In genomic region chr2:68214400-68214799, GRCm38 (mm10) we compare ENCODE assay signal across 27 mouse cellular contexts.
DNase-seq lines count a peak whose midpoint lies in the region; ATAC-seq lines count a peak whose summit lies in the region.
"Had no signal": no experiment of that assay in that cellular context is flagged by ENCODE, and none has a peak within 500 bp of the region (broad histone marks: within the 10 kb centered on the region; RNA-seq: fewer than 3 reads in every experiment).

No protein-coding gene starts in this region.

- H3K36me3 ChIP-seq in heart, embryonic 10.5 days: peaks cover 7% of the 10 kb centered on the region
- H3K36me3 ChIP-seq in heart, embryonic 15.5 days: 0 out of 2 replicates have a peak, but pooled peaks cover 5% of the 10 kb centered on the region
- H3K36me3 ChIP-seq: embryonic facial prominence, embryonic 12.5 days; G1E; liver, embryonic 15.5 days had no signal

- H3K27ac ChIP-seq in heart, embryonic 10.5 days: peak overlapping the region; percentile 68
- H3K27ac ChIP-seq in heart, embryonic 15.5 days: peak overlapping the region; percentile 66
- H3K27ac ChIP-seq: embryonic facial prominence, embryonic 12.5 days; forebrain, embryonic 15.5 days; kidney, embryonic 15.5 days; limb, embryonic 12.5 days; liver, embryonic 15.5 days had no signal

- no peak overlapping the region for H3K4me2 ChIP-seq in heart, embryonic 15.5 days
- H3K4me2 ChIP-seq: embryonic facial prominence, embryonic 12.5 days; forebrain, embryonic 15.5 days; kidney, embryonic 15.5 days; limb, embryonic 12.5 days; liver, embryonic 15.5 days; lung, embryonic 14.5 days; midbrain, embryonic 11.5 days had no signal

- no peak overlapping the region for H3K9ac ChIP-seq in heart, embryonic 15.5 days
- H3K9ac ChIP-seq: embryonic facial prominence, embryonic 12.5 days; forebrain, embryonic 15.5 days; kidney, embryonic 15.5 days; limb, embryonic 12.5 days; liver, embryonic 15.5 days; lung, embryonic 14.5 days had no signal

- no peak for ATAC-seq in heart, embryonic 15.5 days (replicated peaks; ENCODE audit: insufficient number of reproducible peaks, insufficient read depth, low FRiP score, low read depth)
- ATAC-seq in common myeloid progenitor, adult 5-6 weeks (replicated peaks; ENCODE audit: low read depth, poor library complexity, severe bottlenecking): peak; percentile 83
- peak; percentile 76 for ATAC-seq in neutrophil, adult 5-6 weeks (ENCODE audit: extremely low read depth, insufficient number of reproducible peaks, low FRiP score, poor library complexity, severe bottlenecking)
- ATAC-seq: forebrain, embryonic 15.5 days; hindbrain, embryonic 16.5 days; midbrain, embryonic 16.5 days had no signal

- intact Hi-C loops in heart, postnatal 10 days (cut with DNase I): no loop called here
- intact Hi-C loops in heart, postnatal 14 days (cut with DNase I): no loop called here

- no peaks in the 10 kb centered on the region for H3K9me3 ChIP-seq in heart, embryonic 10.5 days
- no peaks in the 10 kb centered on the region for H3K9me3 ChIP-seq in heart, embryonic 15.5 days (replicated peaks)
- H3K9me3 ChIP-seq: embryonic facial prominence, embryonic 12.5 days; forebrain, embryonic 15.5 days; kidney, embryonic 15.5 days; limb, embryonic 12.5 days; liver, embryonic 15.5 days had no signal

- no peaks in the 10 kb centered on the region for H3K27me3 ChIP-seq in heart, embryonic 10.5 days (ENCODE audit: insufficient read depth, poor library complexity, severe bottlenecking)
- H3K27me3 ChIP-seq in heart, embryonic 15.5 days: no peaks in the 10 kb centered on the region
- H3K27me3 ChIP-seq: embryonic facial prominence, embryonic 12.5 days; forebrain, embryonic 15.5 days; kidney, embryonic 15.5 days; limb, embryonic 12.5 days; liver, embryonic 15.5 days had no signal

- DNase-seq in heart, embryonic 10.5 days (ENCODE audit: low spot score): no peak
- no peak for DNase-seq in heart, postnatal 10 days
- DNase-seq in heart, postnatal 14 days: no peak
- DNase-seq in embryo, embryonic 10.5 days (ENCODE audit: low spot score): no peak
- DNase-seq: adrenal gland, postnatal 14 days; cerebellum, adult 2 months; cerebellum, postnatal 14 days; embryo, embryonic 11 days; gastrocnemius, postnatal 25 days; kidney, adult 18-20 months; kidney, postnatal 25 days; lung, embryonic 14.5 days; lung, postnatal 14 days; right cerebral cortex, postnatal 14 days; thymus, postnatal 4 days had no signal

- H3K4me3 ChIP-seq in heart, embryonic 10.5 days: no peak overlapping the region
- no peak overlapping the region for H3K4me3 ChIP-seq in heart, embryonic 15.5 days
- H3K4me3 ChIP-seq: embryonic facial prominence, embryonic 12.5 days; forebrain, embryonic 15.5 days; kidney, embryonic 15.5 days; limb, embryonic 12.5 days; liver, embryonic 15.5 days had no signal

- WGBS in heart, embryonic 10.5 days: 57% methylated on average over 6 of the region's 6 CpGs
- WGBS in heart, embryonic 15.5 days: 68% methylated on average over 6 of the region's 6 CpGs

- H3K4me1 ChIP-seq in heart, embryonic 10.5 days: peaks cover 47% of the 10 kb centered on the region
- peaks cover 41% of the 10 kb centered on the region for H3K4me1 ChIP-seq in heart, embryonic 15.5 days (replicated peaks)
- H3K4me1 ChIP-seq: embryonic facial prominence, embryonic 12.5 days; forebrain, embryonic 15.5 days; liver, embryonic 15.5 days had no signal
